16 mouse cellular contexts compared by ENCODE assay signal in genomic region chr6:96349446-96350025, GRCm38 (mm10).
DNase-seq lines count a peak whose midpoint lies in the region; ATAC-seq lines count a peak whose summit lies in the region.
"Had no signal": no experiment of that assay in that cellular context is flagged by ENCODE, and none has a peak within 500 bp of the region (broad histone marks: within the 10 kb centered on the region; RNA-seq: fewer than 3 reads in every experiment).

No protein-coding gene starts in this region.

- no peaks in the 10 kb centered on the region for H3K36me3 ChIP-seq in kidney, embryonic 16.5 days (ENCODE audit: insufficient read depth, low read length)
- H3K36me3 ChIP-seq: embryonic facial prominence, embryonic 15.5 days; G1E; hindbrain, embryonic 13.5 days; neural tube, embryonic 13.5 days had no signal

- no peaks in the 10 kb centered on the region for H3K4me1 ChIP-seq in kidney, embryonic 16.5 days (ENCODE audit: insufficient read depth, low read length)
- H3K4me1 ChIP-seq: embryonic facial prominence, embryonic 15.5 days; hindbrain, embryonic 13.5 days; megakaryocyte, embryonic 14.5 days; neural tube, embryonic 13.5 days had no signal

- H3K4me3 ChIP-seq in kidney, embryonic 16.5 days (ENCODE audit: low read length): no peak overlapping the region
- H3K4me3 ChIP-seq: embryonic facial prominence, embryonic 15.5 days; hindbrain, embryonic 13.5 days; megakaryocyte, embryonic 14.5 days; neural tube, embryonic 13.5 days had no signal

- intact Hi-C loops in left cerebral cortex, postnatal 4 days (cut with DNase I): no loop called here
- intact Hi-C loops in left cerebral cortex, postnatal 36 days (cut with DNase I): loop anchor here (10.0 kb wide), 1 partner anchor 235 kb away; the partner anchor contains the start of gene Fam19a1

- WGBS in kidney, embryonic 16.5 days: 85% methylated on average over 7 of the region's 7 CpGs

- H3K9me3 ChIP-seq in kidney, embryonic 16.5 days (ENCODE audit: low read length): no peaks in the 10 kb centered on the region
- H3K9me3 ChIP-seq: embryonic facial prominence, embryonic 15.5 days; hindbrain, embryonic 13.5 days; neural tube, embryonic 13.5 days had no signal

- no peaks in the 10 kb centered on the region for H3K27me3 ChIP-seq in kidney, embryonic 16.5 days (ENCODE audit: insufficient read depth, low read length)
- H3K27me3 ChIP-seq: embryonic facial prominence, embryonic 15.5 days; hindbrain, embryonic 13.5 days; megakaryocyte, embryonic 14.5 days; neural tube, embryonic 13.5 days had no signal

- no peak overlapping the region for H3K4me2 ChIP-seq in kidney, embryonic 16.5 days (replicated peaks; ENCODE audit: low read depth, low read length)
- H3K4me2 ChIP-seq: embryonic facial prominence, embryonic 15.5 days; hindbrain, embryonic 13.5 days; lung, embryonic 14.5 days; neural tube, embryonic 13.5 days had no signal

- H3K27ac ChIP-seq in kidney, embryonic 16.5 days (ENCODE audit: low read length): no peak overlapping the region
- H3K27ac ChIP-seq: embryonic facial prominence, embryonic 15.5 days; hindbrain, embryonic 13.5 days; neural tube, embryonic 13.5 days had no signal

- no peak overlapping the region for H3K9ac ChIP-seq in kidney, embryonic 16.5 days (replicated peaks; ENCODE audit: low read length)
- H3K9ac ChIP-seq: embryonic facial prominence, embryonic 15.5 days; hindbrain, embryonic 13.5 days; lung, embryonic 14.5 days; neural tube, embryonic 13.5 days had no signal

- no peak for ATAC-seq in kidney, embryonic 16.5 days (ENCODE audit: low FRiP score, low TSS enrichment)
- ATAC-seq: intestine, postnatal 0 days had no signal

- DNase-seq in left cerebral cortex, adult 11 months (ENCODE audit: low spot score): peak; percentile 47
- DNase-seq in left cerebral cortex, postnatal 4 days: no peak
- peak; percentile 87 for DNase-seq in layer of hippocampus, adult 9-11 months
- peak; percentile 60 to 66 for DNase-seq in left cerebral cortex, postnatal 36 days (ENCODE audit: low spot score in 2 of 2)
- DNase-seq in cerebellum, postnatal 14 days: no peak
- DNase-seq in kidney, adult 11 months: no peak
- DNase-seq: cerebellum, adult 11 months; kidney, postnatal 4 days; lung, embryonic 14.5 days had no signal

Comparison
In these comparisons a context has a peak if more than half of its experiments do, and no peak if none do; other contexts are left out.
1. DNase-seq: peak in left cerebral cortex, adult 11 months (single experiment), layer of hippocampus, adult 9-11 months (single experiment) and left cerebral cortex, postnatal 36 days (2 of 2); none in left cerebral cortex, postnatal 4 days (single experiment), cerebellum, postnatal 14 days (0 of 2) and kidney, adult 11 months (single experiment).